Mouse (Mus musculus) heart, embryonic 13.5 days (tissue): Measurements from ENCODE around the gene Aebp2. TPM values are rescaled to one million over a fixed set of nuclear protein-coding genes. Genes with fewer than 3 reads are reported as not detected.
"Not testable (repeated sequence)": the region's sequence is repeated elsewhere in the genome, so short reads cannot be mapped to it uniquely, and the experiment has no call there.

ENCODE experiments used
- ATAC-seq: fragments of 200-750 bp; cut with Nextera tagmentation; 2 replicates; pipeline ENCODE4 v1.8.0; 2017; ENCODE audit warnings: moderate TSS enrichment; ENCODE audit not compliant: insufficient number of reproducible peaks, low FRiP score, low TSS enrichment; ENCODE audit errors: extremely low read depth
- H3K27ac ChIP-seq: fragments of 300-500 bp; sonication (generic); replicated peaks from 2 replicates; pipeline ENCODE4 v1.5.1; 2015; ENCODE audit warnings: moderate library complexity, mild to moderate bottlenecking, inconsistent platforms
- H3K27me3 ChIP-seq: fragments of 300-500 bp; sonication (generic); replicated peaks from 2 replicates; pipeline ENCODE4 v1.6.1; 2015; ENCODE audit warnings: mild to moderate bottlenecking, inconsistent platforms
- H3K36me3 ChIP-seq: fragments of 300-500 bp; sonication (generic); 2 replicates; pipeline ENCODE4 v1.6.1; 2015; ENCODE audit warnings: mild to moderate bottlenecking, inconsistent platforms
- H3K4me1 ChIP-seq: fragments of 300-500 bp; sonication (generic); 2 replicates; pipeline ENCODE4 v1.6.1; 2015; ENCODE audit warnings: inconsistent platforms
- H3K4me2 ChIP-seq: fragments of 300-500 bp; sonication (generic); 2 replicates; pipeline ENCODE4 v1.6.1; 2015; ENCODE audit warnings: inconsistent platforms, mild to moderate bottlenecking, moderate library complexity
- H3K4me3 ChIP-seq: fragments of 300-500 bp; sonication (generic); 2 replicates; pipeline ENCODE4 v1.5.1; 2015; ENCODE audit warnings: moderate library complexity, mild to moderate bottlenecking, inconsistent platforms
- H3K9ac ChIP-seq: fragments of 300-500 bp; sonication (generic); 2 replicates; pipeline ENCODE4 v1.6.1; 2015; ENCODE audit warnings: inconsistent platforms, mild to moderate bottlenecking, moderate library complexity
- H3K9me3 ChIP-seq: fragments of 300-500 bp; sonication (generic); 2 replicates; pipeline ENCODE4 v1.6.1; 2016; ENCODE audit warnings: inconsistent platforms
- WGBS: fragments of 180-500 bp; shearing (Covaris S2); methylation state at CpG from one replicate; pipeline ENCODE4 v1.1.7; 2015; ENCODE audit warnings: mixed read lengths; 5-methylcytosine and 5-hydroxymethylcytosine counted together
- polyA plus RNA-seq: library from polyadenylated mRNA; unstranded; fragments of >200 nt; fragmentation: Nextera tagmentation; extraction: Ambion mirVana; gene quantifications from 2 replicates; pipeline ENCODE4 v1.2.1, GENCODE M21; 2015

Gene Aebp2
- polyA plus RNA-seq: 6.7 and 7.2 TPM in 2 replicates

- ATAC-seq: no peak
- Histone ChIP-seq H3K4me3 (peak within 1 kb of the TSS; percentile 89), H3K4me1 (peaks cover 32% of the 10 kb centered on the region), H3K27ac (peak within 1 kb of the TSS; percentile 97), H3K36me3 (no peaks in the 10 kb centered on the region), H3K27me3 (no peaks in the 10 kb centered on the region), H3K4me2 (peak within 1 kb of the TSS; percentile 91), H3K9ac (peak within 1 kb of the TSS; percentile 93), H3K9me3 (no peaks in the 10 kb centered on the region)
- 39% methylated on average over 30 of the region's 30 CpGs for WGBS
Measured at GRCm38 (mm10) chr6:140622391-140623225, at the start of gene Aebp2. Gene Aebp2, plus strand, starts transcription at chr6:140622663.

DNA sequence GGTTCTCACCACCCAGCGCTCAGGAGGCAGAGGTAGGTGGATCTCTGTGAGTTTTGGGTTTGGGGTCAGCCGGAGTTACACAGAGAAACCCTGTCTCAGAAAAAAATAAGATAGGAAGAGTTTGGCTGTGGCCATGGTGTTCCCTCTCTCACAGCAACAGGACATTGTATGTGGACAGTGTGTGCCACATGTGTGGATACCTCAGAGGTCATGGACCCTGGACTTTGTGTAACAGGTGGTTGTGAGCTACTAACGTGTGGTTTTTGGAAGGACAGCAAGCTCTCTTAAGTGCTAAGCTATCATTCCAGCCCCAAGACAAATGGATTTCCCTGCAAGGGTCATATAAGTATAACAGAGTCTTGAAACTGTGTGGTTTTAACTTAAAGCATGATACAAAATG lies 47.5 kb upstream of the Aebp2 start:
- Histone ChIP-seq H3K4me1 (peaks cover 10% of the 10 kb centered on the region), H3K36me3 (peaks cover 82% of the 10 kb centered on the region), H3K27me3 (no peaks in the 10 kb centered on the region), H3K4me2 (no peak overlapping the region), H3K27ac (no peak overlapping the region), H3K9me3 (0 out of 2 replicates have a peak, but pooled peaks cover 4% of the 10 kb centered on the region), H3K9ac (no peak overlapping the region), H3K4me3 (no peak overlapping the region)
- WGBS: 89% methylated on average over 3 of the region's 3 CpGs
- ATAC-seq: no peak

- no peak for ATAC-seq
- Histone ChIP-seq H3K9ac (no peak overlapping the region), H3K9me3 (0 out of 2 replicates have a peak, but pooled peaks cover 4% of the 10 kb centered on the region), H3K4me3 (no peak overlapping the region), H3K4me1 (peaks cover 5% of the 10 kb centered on the region), H3K36me3 (peaks cover 78% of the 10 kb centered on the region), H3K27me3 (no peaks in the 10 kb centered on the region), H3K4me2 (no peak overlapping the region), H3K27ac (no peak overlapping the region)
- WGBS: 82% methylated on average over 8 of the region's 8 CpGs
Measured at GRCm38 (mm10) chr6:140576133-140576532, 46.3 kb upstream of the Aebp2 start.

DNA sequence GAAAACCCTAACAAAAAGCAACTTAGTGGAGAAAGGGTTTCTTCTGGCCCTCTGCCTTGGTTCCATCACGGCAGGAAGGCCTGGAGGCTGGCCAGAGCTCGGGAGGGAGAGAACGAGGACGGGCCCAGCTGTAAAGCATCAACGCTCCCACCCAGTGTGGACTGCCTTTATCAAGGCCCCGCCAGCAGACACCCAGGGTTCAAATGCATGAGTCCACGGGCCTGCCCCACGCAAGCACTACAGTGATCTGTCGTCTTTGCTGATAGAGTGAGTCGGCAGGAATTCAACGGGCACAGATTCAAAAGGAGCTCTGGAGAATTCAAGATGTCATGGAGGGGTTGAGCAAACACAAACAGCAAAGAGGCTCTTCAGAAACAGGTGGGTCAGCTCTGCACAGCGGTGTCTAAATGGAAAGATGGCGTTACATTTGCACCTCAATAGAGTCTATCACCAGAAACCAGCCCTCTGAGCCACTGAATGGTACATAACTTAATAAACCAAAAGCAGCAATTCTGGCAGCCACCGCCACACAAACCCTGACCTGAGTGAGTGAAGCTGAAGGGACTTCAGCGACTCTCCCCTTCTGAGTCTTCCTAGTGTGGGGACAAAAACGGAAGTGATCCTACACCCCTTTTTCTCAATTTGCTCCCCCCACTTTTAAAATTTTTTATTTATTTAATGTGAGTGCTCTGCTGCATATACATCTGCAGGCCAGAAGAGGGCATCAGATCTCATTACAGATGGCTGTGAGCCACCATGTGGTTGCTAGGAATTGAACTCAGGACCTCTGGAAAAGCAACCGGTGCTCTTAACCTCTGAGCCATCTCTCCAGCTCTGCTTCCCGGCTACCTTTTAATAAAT lies 45.3 kb upstream of the Aebp2 start:
- Histone ChIP-seq H3K4me1 (peaks cover 5% of the 10 kb centered on the region), H3K9ac (no peak overlapping the region), H3K27me3 (no peaks in the 10 kb centered on the region), H3K27ac (no peak overlapping the region), H3K36me3 (peaks cover 72% of the 10 kb centered on the region), H3K4me3 (no peak overlapping the region), H3K9me3 (0 out of 2 replicates have a peak, but pooled peaks cover 4% of the 10 kb centered on the region), H3K4me2 (no peak overlapping the region)
- 45% methylated on average over 18 of the region's 18 CpGs for WGBS
- ATAC-seq: no peak

DNA sequence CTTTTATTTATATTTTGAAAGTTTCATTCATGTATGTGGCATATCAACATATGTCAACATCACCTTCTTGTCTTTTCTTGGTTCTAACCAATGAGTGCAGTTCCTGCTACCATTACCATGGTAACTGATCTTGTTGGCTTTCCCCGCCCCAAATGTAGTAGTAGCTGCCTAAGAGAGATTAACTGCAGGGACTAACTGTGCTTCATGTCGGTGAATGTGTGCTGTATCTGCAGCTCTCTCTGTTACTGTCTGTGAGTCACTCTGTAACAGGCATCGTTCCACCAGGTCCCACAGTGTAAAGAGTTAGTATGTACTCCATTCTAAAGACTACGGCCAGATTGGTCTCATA lies 44.7 kb upstream of the Aebp2 start:
- no peak for ATAC-seq
- 91% methylated on average over 4 of the region's 4 CpGs for WGBS
- H3K36me3 ChIP-seq: peaks cover 70% of the 10 kb centered on the region
- H3K27me3 ChIP-seq: no peaks in the 10 kb centered on the region
- no peak overlapping the region for H3K9ac ChIP-seq
- no peak overlapping the region for H3K4me2 ChIP-seq
- H3K27ac ChIP-seq: no peak overlapping the region
- peaks cover 5% of the 10 kb centered on the region for H3K4me1 ChIP-seq
- no peak overlapping the region for H3K4me3 ChIP-seq
- H3K9me3 ChIP-seq: 0 out of 2 replicates have a peak, but pooled peaks cover 4% of the 10 kb centered on the region

GRCm38 (mm10) chr6:140578985-140579384 lies 43.5 kb upstream of the Aebp2 start:
- not testable (repeated sequence) for H3K4me3 ChIP-seq, H3K9me3 ChIP-seq, H3K27ac ChIP-seq, H3K9ac ChIP-seq, H3K4me1 ChIP-seq, ATAC-seq, H3K4me2 ChIP-seq, H3K27me3 ChIP-seq
- H3K36me3 ChIP-seq: peaks cover 68% of the 10 kb centered on the region

- Histone ChIP-seq H3K4me3 (no peak overlapping the region), H3K27ac (no peak overlapping the region), H3K4me2 (no peak overlapping the region), H3K36me3 (peaks cover 61% of the 10 kb centered on the region), H3K9me3 (0 out of 2 replicates have a peak, but pooled peaks cover 4% of the 10 kb centered on the region), H3K27me3 (no peaks in the 10 kb centered on the region), H3K9ac (no peak overlapping the region), H3K4me1 (peaks cover 5% of the 10 kb centered on the region)
- 66% methylated on average over 4 of the region's 4 CpGs for whole genome bisulfite sequencing
- no peak for ATAC-seq
Measured at GRCm38 (mm10) chr6:140580170-140580569, 42.3 kb upstream of the Aebp2 start.

DNA sequence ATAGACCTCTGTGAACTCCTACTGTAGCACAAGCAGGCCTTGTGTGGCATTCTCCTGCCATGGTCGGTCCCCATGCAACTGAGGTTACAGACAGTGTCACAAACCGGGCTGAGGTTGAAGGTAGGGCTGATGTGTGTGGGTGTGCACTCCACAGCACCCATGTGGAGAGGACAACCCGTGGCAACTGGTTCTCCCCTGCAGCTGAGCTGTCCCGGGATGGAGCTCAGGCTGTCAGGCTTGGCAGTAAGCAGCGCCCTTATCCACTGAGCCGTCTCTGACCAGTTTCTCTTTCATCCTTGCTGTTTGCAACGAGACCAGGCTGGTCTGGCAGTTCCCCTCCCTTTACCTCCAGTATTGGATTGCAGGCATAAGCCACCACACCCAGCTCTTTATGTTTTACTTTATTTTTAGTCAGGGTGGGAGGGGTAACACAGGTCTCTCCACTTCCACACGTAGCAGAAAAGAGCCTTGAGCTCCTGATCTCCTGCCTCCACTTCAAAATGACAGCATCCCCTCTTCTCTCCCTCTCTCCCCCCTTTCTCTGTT lies 35.7 kb upstream of the Aebp2 start:
- H3K27ac ChIP-seq: no peak overlapping the region
- 65% methylated on average over 8 of the region's 8 CpGs for WGBS
- H3K4me2 ChIP-seq: no peak overlapping the region
- no peak overlapping the region for H3K4me3 ChIP-seq
- H3K36me3 ChIP-seq: peaks cover 73% of the 10 kb centered on the region
- H3K4me1 ChIP-seq: no peaks in the 10 kb centered on the region
- no peaks in the 10 kb centered on the region for H3K27me3 ChIP-seq
- no peak overlapping the region for H3K9ac ChIP-seq
- no peak for ATAC-seq
- H3K9me3 ChIP-seq: no peaks in the 10 kb centered on the region

DNA sequence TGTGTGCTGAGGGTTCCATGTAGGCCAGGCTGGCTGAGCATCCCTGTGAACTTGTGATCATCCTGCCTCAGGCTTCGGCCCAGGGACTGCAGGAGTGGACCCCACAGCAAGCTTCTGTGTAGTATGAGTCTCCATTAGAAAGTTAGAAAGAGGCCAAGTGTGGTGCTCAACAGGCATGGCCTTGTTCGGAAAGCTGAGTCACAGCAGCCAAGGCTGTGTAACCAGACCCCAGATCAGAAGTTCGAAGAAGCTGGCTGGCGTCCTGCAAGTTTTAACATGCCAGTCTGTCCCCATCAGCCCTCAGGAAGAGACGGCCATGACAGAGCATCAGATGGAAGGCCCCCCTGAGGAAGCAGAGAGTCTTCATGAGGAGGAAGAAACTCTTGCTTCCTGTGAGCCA lies 31.1 kb upstream of the Aebp2 start:
- no peak for ATAC-seq
- Histone ChIP-seq H3K4me1 (no peaks in the 10 kb centered on the region), H3K27me3 (no peaks in the 10 kb centered on the region), H3K4me2 (no peak overlapping the region), H3K4me3 (no peak overlapping the region), H3K27ac (no peak overlapping the region), H3K9ac (no peak overlapping the region), H3K9me3 (no peaks in the 10 kb centered on the region), H3K36me3 (peaks cover 87% of the 10 kb centered on the region)
- WGBS: 74% methylated on average over 5 of the region's 5 CpGs

GRCm38 (mm10) chr6:140592713-140593112 lies 29.8 kb upstream of the Aebp2 start:
- H3K4me1 ChIP-seq: no peaks in the 10 kb centered on the region
- peaks cover 86% of the 10 kb centered on the region for H3K36me3 ChIP-seq
- H3K9ac ChIP-seq: no peak overlapping the region
- H3K27me3 ChIP-seq: no peaks in the 10 kb centered on the region
- H3K9me3 ChIP-seq: no peaks in the 10 kb centered on the region
- WGBS: 82% methylated on average over 8 of the region's 8 CpGs
- no peak overlapping the region for H3K4me3 ChIP-seq
- ATAC-seq: no peak
- no peak overlapping the region for H3K4me2 ChIP-seq
- H3K27ac ChIP-seq: no peak overlapping the region

DNA sequence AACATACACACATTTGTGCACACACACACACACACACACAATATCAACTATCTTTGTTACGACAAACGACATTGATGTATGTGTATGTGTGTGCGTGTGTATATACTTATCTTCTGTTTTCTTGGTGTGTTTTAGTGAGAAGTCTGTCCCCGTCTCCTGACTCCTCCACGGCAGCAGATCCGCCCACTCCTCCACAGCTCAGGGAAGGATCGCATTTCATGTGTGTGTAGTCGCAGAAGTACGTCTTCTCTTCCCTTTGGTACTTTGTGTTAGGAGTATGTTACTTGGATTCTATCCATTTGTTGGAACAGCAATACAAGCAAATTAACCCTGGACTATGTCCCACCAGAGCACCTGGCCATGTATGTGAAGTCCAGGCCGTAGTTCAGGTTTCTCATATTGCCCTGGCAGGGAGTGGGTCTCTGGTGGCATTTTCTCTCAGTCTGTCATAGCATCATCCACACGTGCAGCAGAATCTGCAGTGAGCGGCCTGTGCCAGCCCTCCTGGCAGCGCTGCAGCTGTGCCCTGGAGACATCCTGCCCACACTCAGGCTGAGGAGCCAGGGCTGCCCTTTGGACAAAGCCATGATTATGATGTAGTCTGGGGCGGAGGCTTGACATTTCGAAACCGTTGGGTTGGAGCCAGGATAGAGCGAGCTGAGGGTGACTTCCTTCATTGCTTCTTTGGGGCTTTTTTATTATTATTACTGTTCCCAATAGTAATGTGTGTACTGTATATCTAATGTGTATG lies 28.9 kb upstream of the Aebp2 start:
- Histone ChIP-seq H3K4me2 (no peak overlapping the region), H3K9ac (no peak overlapping the region), H3K36me3 (peaks cover 80% of the 10 kb centered on the region), H3K27ac (no peak overlapping the region), H3K27me3 (no peaks in the 10 kb centered on the region), H3K9me3 (no peaks in the 10 kb centered on the region), H3K4me3 (no peak overlapping the region), H3K4me1 (no peaks in the 10 kb centered on the region)
- no peak for ATAC-seq
- WGBS: 80% methylated on average over 17 of the region's 17 CpGs
